Mouse (Mus musculus) heart, adult 18-20 months (tissue): Measurements from ENCODE around the gene Zfp991. TPM values are rescaled to one million over a fixed set of nuclear protein-coding genes. Genes with fewer than 3 reads are reported as not detected.

Experiments
- total RNA-seq, 2 experiments: library from RNA; stranded (reverse); gene quantifications; 2 replicates each; pipeline ENCODE4 v1.2.3; 2021

Gene Zfp991
- total RNA-seq, 2 experiments from 2014 or later: 3.9 to 4.3 TPM

Other genes with a start within 250 kb of the Zfp991 start
- not detected for gene Gm21411, start 222.4 kb upstream of the Zfp991 start, total RNA-seq
- gene Zfp989, start 160.1 kb upstream of the Zfp991 start, total RNA-seq: not detected
- gene Rex2, start 110.2 kb upstream of the Zfp991 start, total RNA-seq: under 1 TPM; 0.27 to 0.39 TPM
- gene Zfp988, start 173.6 kb downstream of the Zfp991 start, total RNA-seq: not detected
- gene Zfp978, start 229.3 kb downstream of the Zfp991 start, total RNA-seq: 1 to 10 TPM in 1 of 2 experiments, under 1 TPM in 1; 0.22 to 1.0 TPM